Mouse (Mus musculus): ENCODE measurements around the gene Foxp1.

- no peak for TF ChIP-seq CTCF (IDR thresholded peaks at IDR 0.05; ENCODE audit: low read depth)
- no peak for TF ChIP-seq EP300 (IDR thresholded peaks at IDR 0.05; ENCODE audit: low read depth)
These were observed 95.2 kb downstream of the Foxp1 start for GRCm38 (mm10) chr6:99427301-99427700.
